Mouse (Mus musculus): ENCODE results near the gene Vmn1r163.
"Not testable (repeated sequence)": the region's sequence is repeated elsewhere in the genome, so short reads cannot be mapped to it uniquely, and the experiment has no call there.

The Vmn1r163 gene

GRCm38 (mm10) chr7:23055240-23055639 lies at the start of gene Vmn1r163:
TSS of gene Vmn1r163 (plus strand) at chr7:23055540.
- DNase-seq (ENCODE audit: extremely low spot score): not testable (repeated sequence)

GRCm38 (mm10) chr7:23019823-23020222 lies 35.5 kb upstream of the Vmn1r163 start, which contains the start of gene Gm4216:
TSS of gene Gm4216 (minus strand) at chr7:23019923.
- DNase-seq (ENCODE audit: extremely low spot score): not testable (repeated sequence)

- DNase-seq (ENCODE audit: extremely low spot score): not testable (repeated sequence)
Measured at GRCm38 (mm10) chr7:23067356-23067755, 12.0 kb downstream of the Vmn1r163 start, which contains the start of gene Gm8720. TSS of gene Gm8720 (minus strand) at chr7:23067456.

All from embryo, embryonic 9.5 days (tissue).